Mouse (Mus musculus) cerebellum, adult 9-11 months (tissue): ENCODE measurements at regions not wholly inside any gene's neighbourhood (a gene's known extent, or its start where the extent isn't known, plus 50 kb on each side); places are given as distances from the start of the nearest gene placed in this dataset.

Source experiments
- DNase-seq: peaks from one replicate; pipeline ENCODE4 v3.0.0; 2022

DNA sequence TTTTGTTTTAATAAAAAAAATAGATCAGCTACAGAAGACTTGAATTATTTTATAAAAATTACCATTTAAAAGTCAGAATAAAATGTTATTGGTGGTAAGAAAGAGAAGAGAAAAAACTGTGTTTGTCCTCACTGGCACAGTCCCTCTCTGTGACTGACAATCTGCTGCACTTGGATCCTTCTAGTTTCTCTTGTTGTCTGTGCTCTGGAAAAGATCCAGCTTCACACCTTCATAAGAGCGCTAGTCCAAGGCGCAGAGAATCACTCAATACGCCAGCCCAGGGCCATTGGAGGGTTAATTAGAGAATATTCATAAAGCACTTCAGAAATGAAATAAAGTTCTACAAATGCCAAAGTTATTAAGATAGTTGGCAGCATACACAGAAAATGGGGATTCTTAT, 153.8 kb downstream of the Lmbrd1 start:
- DNase-seq: no peak

DNA sequence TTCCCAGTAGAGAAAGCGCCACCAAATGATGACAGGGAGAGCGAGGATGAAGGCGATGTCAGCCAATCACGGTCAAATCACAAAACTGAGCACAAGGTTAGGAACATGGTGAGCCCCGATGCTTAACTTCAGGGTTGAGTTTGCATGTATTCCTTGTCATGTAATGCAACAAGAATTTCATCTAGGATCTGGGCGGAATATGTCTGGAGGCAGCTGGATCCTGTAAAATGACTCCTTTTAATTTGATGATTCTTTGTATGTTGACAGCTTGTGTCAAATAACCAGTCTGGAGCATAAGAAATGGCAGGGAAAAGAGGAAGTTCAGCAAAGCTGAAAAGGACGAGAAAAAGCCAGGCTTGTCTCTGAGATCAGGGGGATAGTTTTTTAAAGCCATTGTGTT, 188.4 kb downstream of the Lmbrd1 start:
- no peak for DNase-seq

DNA sequence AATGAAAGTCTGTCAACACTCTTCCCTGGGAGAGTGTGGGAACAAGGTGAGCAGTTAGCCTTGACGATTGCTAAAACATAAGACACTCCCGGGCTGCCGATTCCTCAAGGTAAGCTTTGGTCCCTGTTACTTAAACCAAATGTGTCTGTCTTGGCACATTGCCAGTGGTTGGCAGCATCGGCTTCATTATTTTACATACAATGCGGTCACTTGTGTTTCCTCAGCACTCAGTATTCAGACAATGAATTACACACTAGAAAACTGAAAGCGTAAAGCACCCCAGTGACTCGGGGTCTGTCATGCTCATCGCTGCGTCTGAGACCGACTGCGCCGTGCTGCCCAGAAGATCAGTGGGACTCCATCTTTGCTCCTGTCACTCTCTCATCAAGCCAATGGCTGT, 191.3 kb downstream of the Lmbrd1 start:
- DNase-seq: peak; percentile 75

DNA sequence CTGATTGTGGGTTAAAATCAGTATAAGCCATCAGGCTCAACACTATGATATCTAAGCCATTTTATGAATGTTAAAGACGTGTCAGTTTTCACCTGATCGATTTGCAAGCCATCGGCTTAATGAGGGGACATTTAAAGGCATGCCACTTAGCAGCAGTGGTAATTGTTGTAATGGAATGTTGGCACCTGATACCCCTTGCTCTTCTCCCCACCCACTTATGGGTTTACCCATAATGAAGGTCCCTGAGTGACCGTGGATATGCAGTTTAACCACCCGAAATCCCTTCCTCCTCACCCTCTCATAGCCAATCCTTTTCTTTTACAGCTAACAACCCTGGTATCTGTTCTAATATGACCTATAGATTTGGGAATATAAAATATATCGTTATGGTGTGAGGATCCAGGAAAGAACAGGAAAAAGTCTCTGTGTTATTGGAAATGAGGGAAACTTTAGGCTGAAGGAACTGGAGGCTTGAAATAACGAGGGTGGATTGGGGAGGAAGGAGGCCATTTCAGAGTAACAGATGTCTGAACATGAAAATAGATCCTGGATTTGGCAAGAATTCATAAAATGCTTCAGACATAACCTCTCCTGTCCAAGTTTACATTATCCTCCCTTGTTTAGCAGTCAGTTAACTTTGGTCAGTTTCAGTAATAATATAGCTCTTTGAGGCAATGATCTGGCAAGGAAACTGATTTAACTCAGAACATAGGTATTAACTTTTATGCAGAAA, 192.4 kb downstream of the Lmbrd1 start:
- no peak for DNase-seq

DNA sequence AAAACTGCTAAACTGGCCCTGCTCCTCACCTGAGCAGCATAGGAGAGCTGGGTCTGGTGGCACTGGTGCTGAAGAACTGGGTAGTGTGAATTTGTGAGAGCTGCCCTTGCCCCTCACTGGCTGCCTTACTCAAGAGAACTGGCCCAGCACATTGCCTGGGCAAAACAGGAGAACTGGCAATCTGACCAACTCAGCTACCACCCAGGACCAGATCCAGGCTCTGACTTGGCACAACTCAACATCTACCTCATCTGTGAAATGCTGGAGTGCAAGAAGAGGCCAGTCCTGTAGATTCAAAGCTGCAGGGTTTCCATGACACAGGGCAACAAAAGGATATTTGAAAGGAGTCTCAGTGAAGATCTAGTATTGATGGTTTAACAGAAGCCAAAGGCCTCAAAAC, 198.6 kb downstream of the Lmbrd1 start:
- peak; percentile 77 for DNase-seq

DNA sequence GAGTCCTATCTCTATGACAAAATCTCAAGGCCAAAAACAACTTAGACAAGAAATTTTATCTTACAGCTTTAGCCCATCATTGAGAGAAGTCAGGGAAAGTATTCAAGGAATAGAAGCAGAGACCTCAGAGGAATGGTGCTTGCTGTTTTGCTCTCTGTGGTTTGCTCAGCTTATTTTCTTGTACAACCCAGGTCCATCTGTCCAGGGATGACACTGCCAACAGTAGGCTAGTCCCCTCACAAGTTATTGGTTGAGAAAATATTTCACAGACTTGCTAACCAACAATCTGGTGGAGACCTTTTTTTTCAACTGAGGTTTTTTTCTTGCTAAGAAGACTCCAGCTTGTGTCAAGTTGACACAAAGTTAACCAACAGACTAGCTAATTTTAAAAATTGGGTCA, 205.2 kb downstream of the Lmbrd1 start:
- DNase-seq: peak; percentile 83

DNA sequence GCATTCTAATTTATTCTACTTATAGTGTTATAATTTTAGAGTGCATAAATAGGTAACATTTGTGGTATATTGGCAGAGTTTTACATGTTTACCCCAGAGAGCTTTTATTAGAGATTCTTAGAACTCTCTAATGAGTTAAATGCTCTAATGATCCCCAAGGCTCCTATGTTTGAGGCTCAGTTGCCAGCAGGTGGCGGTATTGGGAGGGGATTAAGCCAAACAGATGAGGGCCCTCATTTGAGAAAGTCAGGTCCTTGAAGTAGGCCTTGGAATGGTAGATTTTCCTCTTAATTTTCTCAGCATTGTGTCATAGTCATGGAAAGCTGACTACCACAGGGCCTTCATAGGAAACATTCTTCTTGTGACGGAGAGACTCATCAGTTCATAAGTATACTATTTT, 222.8 kb downstream of the Lmbrd1 start:
- peak; percentile 58 for DNase-seq

DNA sequence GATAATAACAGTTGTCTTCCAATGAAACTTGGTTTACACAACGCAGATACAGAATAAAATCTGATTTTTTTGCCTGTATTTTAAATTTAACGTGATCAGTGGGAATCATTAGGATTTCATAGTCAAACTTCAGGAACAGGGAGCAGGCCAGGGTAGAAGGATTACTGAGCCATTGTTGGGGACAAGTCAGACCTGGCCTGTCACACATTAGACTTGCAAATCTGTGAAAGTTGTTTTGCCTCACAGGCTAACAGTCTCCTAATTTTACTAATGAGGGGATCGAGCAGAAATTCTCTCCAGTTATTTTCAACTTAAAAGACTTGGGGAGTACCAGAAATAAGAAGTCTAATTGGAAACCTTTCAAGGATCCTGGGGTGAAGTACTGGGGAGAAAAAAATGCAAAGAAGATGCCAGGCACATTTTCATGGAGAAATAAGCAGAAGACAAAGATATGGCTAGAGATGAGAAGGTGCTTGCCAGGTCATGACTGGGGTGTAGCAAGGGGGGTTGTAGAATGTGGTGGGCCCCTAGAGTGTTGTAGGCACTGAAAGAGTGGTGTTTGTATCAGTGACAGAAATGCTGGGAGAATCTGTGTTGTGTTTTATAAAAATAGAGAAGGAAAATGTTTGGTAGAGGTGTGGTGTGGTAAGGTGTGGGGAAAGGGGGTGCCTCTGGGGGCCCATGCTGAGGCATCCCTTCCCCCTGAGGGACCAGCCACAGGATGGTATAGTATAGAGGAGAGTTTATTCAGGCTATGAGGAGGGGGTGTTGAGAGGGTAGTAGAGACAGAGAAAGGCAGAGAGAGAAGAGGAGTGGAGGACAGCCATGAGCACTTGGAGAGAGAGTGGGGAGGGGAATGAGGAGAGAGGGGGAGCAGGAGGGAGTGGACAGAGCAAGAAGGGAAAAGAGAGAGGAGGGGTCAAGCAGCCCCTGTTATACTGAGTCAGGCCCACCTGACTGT, 260.2 kb downstream of the Lmbrd1 start:
- DNase-seq: no peak

DNA sequence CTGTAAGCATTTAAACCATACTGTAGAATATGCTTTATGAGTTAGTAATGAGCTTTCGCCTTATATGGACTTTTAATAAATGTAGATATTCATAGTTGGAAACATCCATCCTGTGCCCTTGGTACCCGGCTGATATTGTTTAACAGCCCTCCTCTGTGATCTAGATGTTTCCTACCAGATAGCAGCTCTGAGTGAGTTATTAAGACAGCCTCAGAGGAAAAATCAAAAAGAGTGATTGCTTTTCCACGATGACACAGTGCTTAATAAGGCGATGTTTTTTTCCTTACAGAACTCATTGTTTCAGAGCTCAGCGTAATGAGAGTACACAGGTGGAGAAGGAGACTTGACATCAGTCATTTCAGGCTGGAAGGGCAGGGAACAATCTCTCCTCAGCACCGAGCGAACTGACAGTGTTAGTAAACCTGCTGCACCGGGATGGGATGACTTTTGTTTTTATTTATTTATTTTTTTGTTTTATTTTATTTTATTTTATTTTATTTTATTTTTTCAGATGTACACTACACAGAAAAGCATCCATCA, 264.4 kb downstream of the Lmbrd1 start:
- DNase-seq: no peak

DNA sequence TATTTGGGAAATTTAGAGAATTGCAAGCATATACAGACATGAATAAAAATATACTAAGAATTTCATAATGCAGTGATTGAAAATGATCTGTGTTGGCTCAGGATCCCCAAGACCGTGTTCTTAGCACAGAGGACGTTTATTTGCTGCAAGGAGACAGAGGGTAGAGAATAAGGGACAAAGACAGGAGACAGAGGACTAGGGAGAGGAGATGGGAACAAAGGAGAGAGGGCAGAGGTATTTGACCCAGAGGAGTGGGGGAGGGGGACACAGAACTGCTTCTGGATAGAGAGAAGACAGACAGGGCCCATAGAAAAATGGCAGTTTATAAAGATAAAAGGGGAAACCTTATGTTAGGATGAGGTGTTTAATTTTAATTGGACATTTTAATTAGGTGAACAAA, 265.0 kb downstream of the Lmbrd1 start:
- DNase-seq: no peak

DNA sequence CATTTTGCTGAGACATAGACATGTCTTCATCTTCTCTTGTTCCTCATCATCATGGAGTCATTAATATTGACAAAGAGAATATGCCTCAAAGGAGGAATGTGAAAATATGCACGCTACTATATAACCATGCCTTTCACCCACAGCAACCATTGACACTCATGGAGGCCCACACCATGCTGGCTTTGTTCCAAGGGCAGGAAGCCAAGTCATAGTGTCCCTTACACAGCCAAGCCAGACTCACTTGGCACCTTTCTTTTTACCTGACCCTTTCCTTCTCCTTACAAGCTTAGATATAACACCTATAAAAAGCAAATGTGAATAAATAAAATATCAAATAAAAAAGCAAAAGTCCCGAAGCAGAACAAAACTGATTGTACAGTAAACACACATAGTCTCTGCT, 294.3 kb downstream of the Lmbrd1 start:
- no peak for DNase-seq

DNA sequence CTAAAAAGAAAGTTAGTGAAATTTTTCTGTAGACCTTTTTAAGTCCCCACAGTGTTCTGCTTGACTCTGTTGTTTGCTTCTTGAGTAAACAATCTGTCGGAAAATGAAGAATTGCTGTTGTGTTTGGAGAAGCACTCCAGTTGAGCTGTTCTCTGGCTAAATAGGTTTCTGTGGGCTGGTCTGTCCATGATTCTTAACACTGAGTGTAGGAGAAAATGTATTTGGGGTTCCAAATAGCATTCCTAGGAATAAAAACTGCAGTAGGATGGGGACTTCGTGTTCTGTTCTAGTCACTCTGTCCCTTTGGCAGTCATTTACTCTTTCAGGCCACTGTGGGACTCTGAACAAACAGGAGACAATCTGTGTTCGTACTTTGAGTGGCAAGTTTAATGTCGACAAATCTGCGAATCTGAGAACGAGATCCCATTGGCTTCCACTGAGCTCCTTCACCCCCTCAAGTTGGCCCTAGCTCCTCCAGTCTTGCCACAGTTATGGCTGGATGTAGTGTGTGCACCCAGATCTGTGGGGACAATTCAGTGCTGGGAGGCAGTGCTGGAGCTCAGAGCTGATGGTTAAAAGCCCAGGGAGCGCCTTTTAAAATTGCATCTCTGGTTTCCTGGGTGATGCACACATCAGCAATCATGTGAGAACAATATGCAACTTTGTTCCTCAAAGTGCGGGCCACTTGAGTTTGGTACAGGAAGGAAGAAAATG, 330.2 kb downstream of the Lmbrd1 start:
- no peak for DNase-seq

DNA sequence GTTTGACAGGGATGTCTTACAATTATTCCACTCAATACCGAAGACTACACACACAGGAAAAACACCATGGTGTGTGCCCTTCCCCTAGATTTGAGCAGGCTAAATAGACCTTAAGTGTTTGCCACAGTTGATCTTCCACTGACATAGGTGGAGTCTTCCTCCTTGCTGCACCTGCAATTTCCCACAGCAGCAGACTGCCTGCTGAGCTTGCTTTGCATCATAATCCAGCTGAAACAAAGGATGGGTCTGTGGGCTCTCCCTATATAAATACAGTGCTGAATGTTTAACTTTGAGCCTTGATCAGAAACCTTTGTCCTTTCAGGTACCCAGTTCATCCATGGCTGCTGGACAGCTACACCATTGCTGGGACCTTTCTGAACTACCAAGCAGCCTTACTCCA, 334.3 kb downstream of the Lmbrd1 start:
- DNase-seq: no peak
